Mouse (Mus musculus): ENCODE data around the gene Ccdc40.
"Not testable (repeated sequence)": the region's sequence is repeated elsewhere in the genome, so short reads cannot be mapped to it uniquely, and the experiment has no call there.

- not testable (repeated sequence) for TF ChIP-seq CTCF, EP300 (IDR thresholded peaks at IDR 0.05)
These were observed 64.5 kb downstream of the Ccdc40 start for GRCm38 (mm10) chr11:119292861-119293260.
